Mouse (Mus musculus) forebrain, embryonic 15.5 days (tissue): ENCODE measurements around the gene Bach2. TPM values are rescaled to one million over a fixed set of nuclear protein-coding genes. Genes with fewer than 3 reads are reported as not detected.
A peak's percentile ranks its signal among the peaks of the same experiment; 100 is the strongest.

Source experiments
- ATAC-seq: fragments of 200-750 bp; cut with Nextera tagmentation; replicated peaks from 2 replicates; pipeline ENCODE4 v1.8.0; 2017; ENCODE audit warnings: mild to moderate bottlenecking, moderate TSS enrichment, moderate library complexity
- H3K27ac ChIP-seq: fragments of 300-500 bp; sonication (generic); replicated peaks from 2 replicates; pipeline ENCODE4 v1.5.1; 2015; ENCODE audit warnings: mild to moderate bottlenecking, inconsistent platforms
- H3K27me3 ChIP-seq: fragments of 300-500 bp; sonication (generic); 2 replicates; pipeline ENCODE4 v1.6.1; 2015; ENCODE audit warnings: inconsistent platforms
- H3K36me3 ChIP-seq: fragments of 300-500 bp; sonication (generic); 2 replicates; pipeline ENCODE4 v1.6.1; 2015; ENCODE audit warnings: mild to moderate bottlenecking, inconsistent platforms
- H3K4me1 ChIP-seq: fragments of 300-500 bp; sonication (generic); 2 replicates; pipeline ENCODE4 v1.6.1; 2015; ENCODE audit warnings: inconsistent platforms
- H3K4me2 ChIP-seq: fragments of 300-500 bp; sonication (generic); replicated peaks from 2 replicates; pipeline ENCODE4 v1.6.1; 2015; ENCODE audit warnings: mild to moderate bottlenecking, inconsistent platforms
- H3K4me3 ChIP-seq: fragments of 300-500 bp; sonication (generic); 2 replicates; pipeline ENCODE4 v1.5.1; 2015; ENCODE audit warnings: mild to moderate bottlenecking, inconsistent platforms
- H3K9ac ChIP-seq: fragments of 300-500 bp; sonication (generic); replicated peaks from 2 replicates; pipeline ENCODE4 v1.6.1; 2015; ENCODE audit warnings: mild to moderate bottlenecking, inconsistent platforms
- H3K9me3 ChIP-seq: fragments of 300-500 bp; sonication (generic); 2 replicates; pipeline ENCODE4 v1.6.1; 2016; ENCODE audit warnings: inconsistent platforms
- WGBS: fragments of 180-500 bp; shearing (Covaris S2); methylation state at CpG from one replicate; pipeline ENCODE4 v1.1.7; 2015; ENCODE audit warnings: mixed read lengths; 5-methylcytosine and 5-hydroxymethylcytosine counted together
- polyA plus RNA-seq: library from polyadenylated mRNA; unstranded; fragments of >200 nt; fragmentation: Nextera tagmentation; extraction: Ambion mirVana; gene quantifications from 2 replicates; pipeline ENCODE4 v1.2.1, GENCODE M21; 2015

Gene Bach2
- polyA plus RNA-seq, 1 experiment from 2014 or later: 34.9 TPM

DNA sequence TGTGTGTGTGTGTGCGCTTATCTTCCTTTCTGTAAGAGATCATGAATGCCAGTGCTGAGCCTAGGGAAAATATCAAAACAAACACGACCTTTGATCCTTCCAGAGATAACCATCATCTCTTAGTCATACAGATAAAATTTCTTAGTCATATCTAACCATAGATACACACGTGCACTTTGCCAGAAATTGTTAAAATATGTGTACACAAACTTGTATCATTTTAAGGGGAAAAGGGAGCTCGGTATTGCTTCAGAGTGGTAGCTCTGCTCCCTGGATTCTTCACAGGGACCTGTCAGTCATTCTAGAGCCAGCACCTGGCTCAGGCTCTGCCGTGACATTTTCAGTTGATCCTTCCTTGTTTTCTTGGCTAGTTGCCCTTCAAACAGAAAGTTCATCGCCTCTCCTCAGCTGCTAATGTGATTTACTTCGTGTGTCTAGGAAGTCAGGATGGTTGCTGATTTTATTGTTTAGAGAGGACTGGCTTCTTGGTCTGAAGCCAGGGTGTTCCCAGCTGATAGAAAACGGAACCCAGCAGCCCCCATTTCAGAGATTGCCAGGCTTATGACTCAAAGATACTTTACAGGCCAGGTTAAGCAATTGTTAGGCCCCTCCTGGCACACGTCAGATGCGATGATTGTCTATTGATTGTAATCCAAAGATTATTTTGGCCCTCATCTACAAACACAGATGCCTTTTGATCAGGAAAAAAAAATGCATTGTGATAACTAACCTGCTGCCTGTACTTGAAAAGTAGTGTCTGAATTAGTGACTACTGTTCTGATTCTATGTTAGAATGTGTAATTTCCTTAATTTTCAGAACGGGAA lies 49.6 kb downstream of the Bach2 start:
- Histone ChIP-seq H3K36me3 (no peaks in the 10 kb centered on the region), H3K4me2 (no peak overlapping the region), H3K9ac (no peak overlapping the region), H3K4me1 (peaks cover 60% of the 10 kb centered on the region), H3K9me3 (no peaks in the 10 kb centered on the region), H3K4me3 (no peak overlapping the region), H3K27me3 (no peaks in the 10 kb centered on the region), H3K27ac (peak overlapping the region; percentile 41)
- 46% methylated on average over 11 of the region's 11 CpGs for WGBS
- no peak for ATAC-seq

DNA sequence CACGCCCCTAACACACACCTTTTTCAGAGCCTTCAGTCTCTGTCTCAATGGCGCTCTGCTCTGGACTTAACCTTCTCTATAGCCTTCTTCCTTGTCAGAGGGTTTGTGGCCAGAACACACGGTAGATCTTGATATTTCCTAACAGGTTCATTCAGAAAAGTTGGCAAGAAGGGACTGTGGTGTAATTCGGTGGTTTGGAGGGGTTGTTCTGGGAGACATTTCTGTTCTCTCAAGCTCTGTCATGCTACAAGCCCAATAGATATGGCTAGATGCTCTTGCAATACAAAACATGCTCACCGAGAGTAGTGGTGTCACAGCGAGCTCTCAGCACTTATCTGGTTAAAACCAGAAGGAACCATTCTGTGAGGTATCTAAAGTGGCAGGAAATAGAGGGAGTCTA lies 51.2 kb downstream of the Bach2 start:
- Histone ChIP-seq H3K27me3 (no peaks in the 10 kb centered on the region), H3K27ac (no peak overlapping the region), H3K4me2 (no peak overlapping the region), H3K4me3 (no peak overlapping the region), H3K4me1 (peaks cover 73% of the 10 kb centered on the region), H3K9ac (no peak overlapping the region), H3K9me3 (no peaks in the 10 kb centered on the region), H3K36me3 (no peaks in the 10 kb centered on the region)
- no peak for ATAC-seq
- 84% methylated on average over 6 of the region's 6 CpGs for WGBS

DNA sequence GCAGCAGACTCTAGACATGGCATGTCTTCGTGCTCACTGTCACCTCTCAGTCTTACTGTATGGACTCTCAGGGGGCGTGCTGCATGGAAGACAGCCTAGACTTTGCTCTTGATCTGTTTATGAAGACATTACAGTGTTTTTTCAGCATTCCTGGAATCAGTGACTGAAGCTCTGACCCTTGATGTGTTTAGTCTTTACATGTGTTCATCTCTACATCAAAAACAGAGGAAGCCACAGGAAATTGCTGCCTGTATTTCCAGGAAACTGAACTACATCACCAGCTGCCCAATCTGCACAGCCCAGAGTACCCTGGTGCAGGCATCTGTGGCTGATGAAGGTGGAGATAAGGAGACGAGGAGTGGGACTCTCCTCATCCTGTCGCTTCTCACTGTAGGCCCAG lies 52.8 kb downstream of the Bach2 start:
- no peaks in the 10 kb centered on the region for H3K36me3 ChIP-seq
- peaks cover 66% of the 10 kb centered on the region for H3K4me1 ChIP-seq
- H3K4me3 ChIP-seq: no peak overlapping the region
- H3K4me2 ChIP-seq: no peak overlapping the region
- 89% methylated on average over 4 of the region's 4 CpGs for WGBS
- H3K27me3 ChIP-seq: no peaks in the 10 kb centered on the region
- H3K27ac ChIP-seq: no peak overlapping the region
- no peak overlapping the region for H3K9ac ChIP-seq
- ATAC-seq: no peak
- no peaks in the 10 kb centered on the region for H3K9me3 ChIP-seq

DNA sequence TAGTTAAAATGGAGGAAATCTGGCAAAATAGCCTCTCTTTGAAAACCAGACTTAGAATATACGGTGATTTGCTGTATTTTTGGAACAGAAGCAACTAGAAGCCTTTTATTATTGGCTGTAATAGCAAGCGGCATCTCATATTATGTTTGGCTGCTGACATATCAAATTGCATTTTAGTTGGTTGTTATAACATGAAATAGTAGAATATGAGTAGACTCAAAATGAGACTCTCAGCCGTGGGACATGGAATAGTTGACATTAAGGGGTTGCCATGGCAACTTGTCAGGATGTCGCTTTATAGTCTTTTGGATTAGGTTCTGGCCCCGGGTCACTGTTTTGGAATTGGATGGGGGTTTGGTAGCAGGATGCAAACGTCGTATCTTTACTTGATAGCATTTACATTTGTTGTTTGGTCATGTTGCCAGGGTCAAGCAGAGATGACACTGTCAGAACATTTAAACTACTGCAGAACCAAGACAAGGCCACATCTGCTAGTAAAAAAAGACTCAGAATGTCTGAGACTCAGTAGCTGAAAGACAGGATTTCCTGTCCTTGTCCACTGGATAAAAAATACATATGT lies 55.2 kb downstream of the Bach2 start:
- 40% methylated on average over 7 of the region's 7 CpGs for WGBS
- Histone ChIP-seq H3K9ac (no peak overlapping the region), H3K36me3 (no peaks in the 10 kb centered on the region), H3K4me1 (peaks cover 65% of the 10 kb centered on the region), H3K27me3 (no peaks in the 10 kb centered on the region), H3K9me3 (no peaks in the 10 kb centered on the region), H3K4me2 (no peak overlapping the region), H3K4me3 (no peak overlapping the region), H3K27ac (peak overlapping the region; percentile 72)
- no peak for ATAC-seq

DNA sequence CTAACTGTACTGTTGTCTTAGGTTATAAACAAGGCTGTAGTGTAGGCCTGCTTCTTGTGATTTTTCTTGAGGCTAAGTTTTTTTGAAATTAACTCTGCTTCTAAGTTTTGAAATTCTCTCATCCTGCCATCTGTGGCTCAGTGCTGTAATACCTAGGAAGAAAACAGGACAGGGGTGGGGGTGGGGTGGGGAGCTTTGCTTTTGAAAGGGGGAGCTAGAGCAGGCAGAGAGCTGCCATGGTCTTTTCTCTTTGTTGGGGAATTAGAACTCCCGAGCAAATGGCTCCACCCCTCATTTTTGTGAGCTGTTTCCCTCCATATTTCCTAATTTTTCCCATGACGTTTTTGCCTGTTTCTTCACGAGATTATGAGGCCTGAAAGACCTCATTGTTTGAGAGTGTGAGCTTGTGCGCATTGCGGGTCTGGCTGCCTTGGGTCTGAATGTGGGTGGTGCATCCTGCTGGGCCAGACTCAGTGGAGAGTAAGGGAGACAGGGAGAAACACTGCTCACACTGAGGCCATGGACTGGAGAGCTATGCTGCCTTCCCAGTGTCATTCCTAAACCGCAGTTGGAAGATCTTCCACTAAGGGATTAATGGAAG lies 58.6 kb downstream of the Bach2 start:
- Histone ChIP-seq H3K27me3 (no peaks in the 10 kb centered on the region), H3K4me1 (peaks cover 65% of the 10 kb centered on the region), H3K9me3 (no peaks in the 10 kb centered on the region), H3K9ac (no peak overlapping the region), H3K4me2 (no peak overlapping the region), H3K36me3 (no peaks in the 10 kb centered on the region), H3K27ac (0 out of 2 replicates have a peak overlapping the region, but pooled peaks have one; percentile 36), H3K4me3 (no peak overlapping the region)
- 4% methylated on average over 6 of the region's 6 CpGs for WGBS
- ATAC-seq: peak; percentile 51; the same call in 1 of the 2 replicates

DNA sequence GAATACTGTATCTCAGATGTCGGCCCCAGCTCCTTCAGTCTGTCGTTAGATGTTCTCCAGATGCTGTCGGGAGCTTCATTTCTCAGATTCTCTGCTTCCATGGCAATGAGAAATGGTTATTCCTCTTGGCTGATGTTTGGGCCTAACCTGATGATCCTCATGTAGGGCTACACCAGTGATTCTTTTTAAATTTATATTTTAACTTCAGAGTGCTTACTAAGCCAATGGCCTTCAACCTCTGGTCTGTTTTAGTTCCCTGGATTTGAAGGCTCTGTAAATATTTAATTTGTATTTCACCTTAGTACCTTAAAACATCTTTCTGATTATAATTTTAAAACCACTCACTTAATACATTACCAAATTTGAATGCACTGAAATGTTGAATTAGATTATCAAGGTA lies 60.6 kb downstream of the Bach2 start:
- Histone ChIP-seq H3K4me2 (no peak overlapping the region), H3K9me3 (no peaks in the 10 kb centered on the region), H3K4me1 (peaks cover 64% of the 10 kb centered on the region), H3K4me3 (no peak overlapping the region), H3K27ac (no peak overlapping the region), H3K9ac (no peak overlapping the region), H3K27me3 (no peaks in the 10 kb centered on the region), H3K36me3 (no peaks in the 10 kb centered on the region)
- no peak for ATAC-seq
- WGBS: 61% methylated on average over 3 of the region's 3 CpGs

DNA sequence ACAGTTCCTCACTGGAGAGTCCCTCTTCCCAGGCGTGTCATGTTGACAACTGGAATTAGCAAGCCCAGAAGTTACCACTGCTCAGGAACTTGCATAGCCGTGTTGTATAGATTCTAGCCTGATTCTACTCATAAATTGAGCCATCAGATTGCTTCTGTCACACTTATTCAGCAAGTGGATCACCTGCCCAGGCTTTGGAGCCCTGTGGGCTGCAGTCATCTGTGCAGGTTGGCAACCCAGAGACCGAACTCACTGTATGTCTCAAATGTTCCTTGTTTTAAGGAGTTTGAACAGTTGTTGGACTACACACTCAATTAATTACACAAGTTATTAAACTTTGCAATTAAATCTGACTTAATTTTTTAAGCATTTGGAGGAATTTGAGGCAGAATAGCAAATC lies 61.4 kb downstream of the Bach2 start:
- no peak overlapping the region for H3K27ac ChIP-seq
- no peak overlapping the region for H3K4me2 ChIP-seq
- 86% methylated on average over 3 of the region's 3 CpGs for whole genome bisulfite sequencing
- no peak for ATAC-seq
- no peaks in the 10 kb centered on the region for H3K27me3 ChIP-seq
- no peak overlapping the region for H3K9ac ChIP-seq
- peaks cover 68% of the 10 kb centered on the region for H3K4me1 ChIP-seq
- H3K4me3 ChIP-seq: no peak overlapping the region
- no peaks in the 10 kb centered on the region for H3K36me3 ChIP-seq
- H3K9me3 ChIP-seq: no peaks in the 10 kb centered on the region

DNA sequence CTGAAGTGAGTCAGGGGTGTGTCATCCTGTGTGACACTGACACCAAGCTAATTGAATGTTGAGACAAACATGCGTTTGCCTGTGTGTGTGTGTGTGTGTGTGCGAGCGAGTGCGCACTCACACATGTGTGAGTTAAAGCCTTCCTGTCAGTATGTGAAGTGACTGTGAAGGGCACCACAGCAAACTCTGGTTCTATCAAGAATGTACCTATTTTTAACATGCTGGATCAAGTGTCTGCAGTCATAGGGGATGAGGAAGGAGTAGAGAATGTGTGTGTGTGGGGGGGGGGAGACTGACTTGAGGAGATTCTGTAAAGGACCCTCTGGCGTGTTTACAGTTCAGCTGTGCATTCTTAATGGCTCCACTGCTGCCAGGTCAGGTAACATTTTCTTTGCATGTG lies 64.1 kb downstream of the Bach2 start:
- H3K9ac ChIP-seq: peak overlapping the region; percentile 26
- ATAC-seq: peak; percentile 4; the same call in 1 of the 2 replicates
- peaks cover 80% of the 10 kb centered on the region for H3K4me1 ChIP-seq

DNA sequence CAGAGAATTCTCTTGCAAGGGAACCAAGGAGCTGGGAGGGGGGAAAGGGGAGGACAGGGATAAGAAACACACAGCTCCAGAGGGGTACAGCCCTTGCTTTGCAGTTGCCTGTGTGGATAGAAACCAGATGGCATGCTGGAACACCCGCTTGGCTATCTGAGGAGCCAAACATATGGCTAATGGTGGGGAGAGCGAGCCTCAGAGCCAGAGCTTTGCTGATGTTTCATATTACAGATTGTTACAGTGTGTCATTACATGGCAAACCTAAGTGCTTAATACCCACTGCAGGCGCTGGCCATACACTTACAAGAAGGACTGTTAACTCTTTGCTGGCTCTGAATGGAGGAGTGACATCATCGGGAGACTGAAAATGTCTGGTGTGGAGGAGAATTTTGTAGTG lies 64.5 kb downstream of the Bach2 start:
- no peaks in the 10 kb centered on the region for H3K9me3 ChIP-seq
- peak overlapping the region; percentile 26 for H3K9ac ChIP-seq
- H3K4me2 ChIP-seq: peak overlapping the region; percentile 39
- ATAC-seq: peak; percentile 82
- H3K4me1 ChIP-seq: peaks cover 77% of the 10 kb centered on the region
- no peaks in the 10 kb centered on the region for H3K36me3 ChIP-seq
- H3K27me3 ChIP-seq: no peaks in the 10 kb centered on the region
- no peak overlapping the region for H3K4me3 ChIP-seq
- 4% methylated on average over 4 of the region's 4 CpGs for WGBS
- peak overlapping the region; percentile 93 for H3K27ac ChIP-seq

More for the DNA sequence above, 64.1 kb downstream of the Bach2 start:
- no peaks in the 10 kb centered on the region for H3K36me3 ChIP-seq
- 40% methylated on average over 5 of the region's 5 CpGs for WGBS
- no peaks in the 10 kb centered on the region for H3K27me3 ChIP-seq
- peak overlapping the region; percentile 93 for H3K27ac ChIP-seq
- no peak overlapping the region for H3K4me3 ChIP-seq
- peak overlapping the region; percentile 39 for H3K4me2 ChIP-seq
- H3K9me3 ChIP-seq: no peaks in the 10 kb centered on the region

DNA sequence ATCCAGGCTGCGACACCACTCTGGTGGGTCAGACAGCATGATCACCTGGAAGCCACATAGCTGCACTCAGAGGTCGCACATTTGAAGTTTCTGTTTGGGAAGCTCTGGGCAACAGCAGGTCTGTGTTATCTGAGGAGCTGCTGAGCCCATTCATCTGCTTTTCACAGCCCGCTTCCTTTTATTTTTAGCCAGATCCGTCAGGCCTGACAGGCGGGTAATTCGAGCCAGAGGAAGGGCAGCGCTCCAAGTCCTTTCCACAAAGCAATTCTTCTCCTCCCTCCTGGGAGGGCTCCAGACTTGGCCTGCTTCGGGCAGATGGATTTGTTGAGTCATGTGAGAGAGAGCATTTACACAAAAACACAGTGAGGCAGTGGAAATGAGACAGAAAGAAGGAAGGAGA lies 65.1 kb downstream of the Bach2 start:
- H3K4me1 ChIP-seq: peaks cover 76% of the 10 kb centered on the region
- H3K4me3 ChIP-seq: no peak overlapping the region
- H3K36me3 ChIP-seq: no peaks in the 10 kb centered on the region
- WGBS: 1% methylated on average over 8 of the region's 8 CpGs
- no peaks in the 10 kb centered on the region for H3K27me3 ChIP-seq
- peak overlapping the region; percentile 93 for H3K27ac ChIP-seq
- H3K9me3 ChIP-seq: no peaks in the 10 kb centered on the region
- H3K9ac ChIP-seq: 0 out of 2 replicates have a peak overlapping the region, but pooled peaks have one; percentile 19
- H3K4me2 ChIP-seq: peak overlapping the region; percentile 39
- ATAC-seq: peak; percentile 89

DNA sequence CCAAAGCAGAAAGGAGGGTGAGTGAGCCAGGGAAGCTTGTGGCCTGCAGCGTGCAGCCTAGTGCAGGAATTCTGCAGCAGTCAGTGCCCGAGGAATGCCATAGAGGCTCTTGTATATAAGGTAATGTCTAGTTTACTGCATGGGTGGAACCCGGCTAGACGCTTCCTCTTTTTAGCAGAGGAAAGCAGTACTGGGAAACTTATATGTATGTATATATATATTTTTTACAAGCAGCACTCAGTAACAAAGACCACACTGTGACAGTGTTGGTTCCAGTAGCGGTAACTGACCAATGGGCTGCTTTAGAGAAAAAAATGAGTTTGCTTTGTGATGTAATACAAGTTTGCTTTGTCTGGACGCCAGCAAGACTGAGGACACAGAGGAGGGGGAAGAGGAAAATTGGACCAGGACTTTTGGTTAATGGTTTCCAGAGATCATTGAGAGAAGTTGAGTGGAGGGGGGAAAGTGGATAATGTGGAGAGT lies 65.7 kb downstream of the Bach2 start:
- H3K36me3 ChIP-seq: no peaks in the 10 kb centered on the region
- H3K4me3 ChIP-seq: peak overlapping the region; percentile 5; the same call in 1 of the 2 replicates
- H3K27ac ChIP-seq: peak overlapping the region; percentile 93
- WGBS: 11% methylated on average over 6 of the region's 6 CpGs
- H3K9ac ChIP-seq: no peak overlapping the region; the same call in 1 of the 2 replicates
- peak overlapping the region; percentile 25 for H3K4me2 ChIP-seq
- no peaks in the 10 kb centered on the region for H3K27me3 ChIP-seq
- H3K9me3 ChIP-seq: no peaks in the 10 kb centered on the region
- ATAC-seq: peak; percentile 41; the same call in 1 of the 2 replicates
- H3K4me1 ChIP-seq: peaks cover 72% of the 10 kb centered on the region

DNA sequence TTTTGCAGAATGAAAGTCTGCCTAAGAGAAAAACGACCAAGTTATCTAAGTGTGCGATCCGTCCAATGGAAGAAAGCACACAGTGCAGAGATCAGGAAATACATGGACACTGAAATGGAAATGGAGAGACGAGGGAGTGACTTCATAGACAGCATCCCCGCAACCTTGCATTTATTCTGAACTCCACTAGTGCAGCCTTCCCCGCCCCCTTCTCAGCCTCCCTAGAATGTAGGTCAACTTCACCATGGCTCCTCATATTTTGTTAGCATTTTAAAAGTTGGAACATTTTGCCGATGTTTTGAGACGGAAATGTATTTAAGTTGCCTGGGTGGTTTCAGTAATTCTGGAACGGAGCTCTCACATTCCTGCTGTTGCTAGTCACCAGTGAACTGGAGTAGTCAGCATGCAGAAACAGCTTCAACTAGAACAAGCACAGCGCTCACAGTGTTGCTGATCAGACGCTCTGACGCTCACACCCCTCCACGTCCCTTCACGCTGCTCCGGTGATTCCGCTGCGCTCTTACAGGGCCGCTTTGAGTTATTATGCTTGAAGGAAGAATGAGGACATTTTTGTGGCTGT lies 66.5 kb downstream of the Bach2 start:
- H3K36me3 ChIP-seq: no peaks in the 10 kb centered on the region
- no peak for ATAC-seq
- no peaks in the 10 kb centered on the region for H3K9me3 ChIP-seq
- peak overlapping the region; percentile 93 for H3K27ac ChIP-seq
- H3K27me3 ChIP-seq: no peaks in the 10 kb centered on the region
- no peak overlapping the region for H3K4me3 ChIP-seq
- peak overlapping the region; percentile 25; the same call in 1 of the 2 replicates for H3K4me2 ChIP-seq
- H3K4me1 ChIP-seq: peaks cover 66% of the 10 kb centered on the region
- no peak overlapping the region for H3K9ac ChIP-seq
- 47% methylated on average over 18 of the region's 18 CpGs for WGBS
